Mouse (Mus musculus) layer of hippocampus, postnatal 36 days (tissue): ENCODE data around the gene Kcnq1. TPM values are rescaled to one million over a fixed set of nuclear protein-coding genes. Genes with fewer than 3 reads are reported as not detected.
A peak's percentile ranks its signal among the peaks of the same experiment; 100 is the strongest.

ENCODE experiments used
- DNase-seq, 2 experiments: peaks; one replicate each; pipeline ENCODE4 v3.0.0; 2022
- total RNA-seq, 2 experiments: library from RNA; stranded (reverse); gene quantifications; 2 replicates each; pipeline ENCODE4 v1.2.3; 2021

The Kcnq1 gene
- total RNA-seq, 2 experiments from 2014 or later: 0.55 to 1.1 TPM

GRCm38 (mm10) chr7:143428814-143429499 lies 322.8 kb downstream of the Kcnq1 start:
- DNase-seq: no peak

- DNase-seq: no peak
Measured at GRCm38 (mm10) chr7:143432631-143433030, 326.5 kb downstream of the Kcnq1 start.

GRCm38 (mm10) chr7:143433331-143433730 lies 327.2 kb downstream of the Kcnq1 start:
- peak; percentile 32 to 36 for DNase-seq

- DNase-seq: no peak
Measured at GRCm38 (mm10) chr7:143437231-143437893, 331.2 kb downstream of the Kcnq1 start.

GRCm38 (mm10) chr7:143437894-143438581 lies 331.9 kb downstream of the Kcnq1 start:
- no peak for DNase-seq

GRCm38 (mm10) chr7:143438965-143439364 lies 332.8 kb downstream of the Kcnq1 start:
- no peak for DNase-seq

- DNase-seq: no peak
Measured at GRCm38 (mm10) chr7:143444580-143444954, 338.4 kb downstream of the Kcnq1 start.

- no peak for DNase-seq
Measured at GRCm38 (mm10) chr7:143444955-143445648, 338.9 kb downstream of the Kcnq1 start.

- DNase-seq: no peak
Measured at GRCm38 (mm10) chr7:143445651-143446460, 339.7 kb downstream of the Kcnq1 start.

GRCm38 (mm10) chr7:143447130-143447529 lies 341.0 kb downstream of the Kcnq1 start:
- no peak for DNase-seq

GRCm38 (mm10) chr7:143458963-143459331 lies 352.8 kb downstream of the Kcnq1 start:
- DNase-seq: no peak

GRCm38 (mm10) chr7:143459332-143460211 lies 353.4 kb downstream of the Kcnq1 start:
- DNase-seq: no peak

GRCm38 (mm10) chr7:143460217-143460834 lies 354.2 kb downstream of the Kcnq1 start:
- DNase-seq: no peak

GRCm38 (mm10) chr7:143460874-143461273 lies 354.7 kb downstream of the Kcnq1 start, which contains the start of gene Cdkn1c:
TSS of gene Cdkn1c (minus strand) at chr7:143461050.
- peak; percentile 75 to 85 for DNase-seq

GRCm38 (mm10) chr7:143461294-143461870 lies 355.2 kb downstream of the Kcnq1 start:
- DNase-seq: no peak

- no peak for DNase-seq
Measured at GRCm38 (mm10) chr7:143461920-143462319, 355.8 kb downstream of the Kcnq1 start.

- no peak for DNase-seq
Measured at GRCm38 (mm10) chr7:143462516-143462915, 356.4 kb downstream of the Kcnq1 start.

- DNase-seq: peak; percentile 70 to 73
Measured at GRCm38 (mm10) chr7:143463865-143464415, 357.8 kb downstream of the Kcnq1 start.

- peak in 1 of 2 experiments; percentile 17 for DNase-seq
Measured at GRCm38 (mm10) chr7:143464811-143465560, 358.8 kb downstream of the Kcnq1 start.
